Mouse (Mus musculus) subcutaneous adipose tissue, adult 2 months (tissue): ENCODE measurements around the gene Dcun1d2. TPM values are rescaled to one million over a fixed set of nuclear protein-coding genes. Genes with fewer than 3 reads are reported as not detected.

Source experiments
- polyA plus RNA-seq: library from polyadenylated mRNA; depleted of rRNA; stranded (reverse); fragments of >200 nt; gene quantifications from 2 replicates; pipeline ENCODE4 v1.2.3, GENCODE M21; 2012; ENCODE audit warnings: low replicate concordance; rRNA removed

The Dcun1d2 gene
- polyA plus RNA-seq, result 26.4 and 33.3 TPM in 2 replicates

DNA sequence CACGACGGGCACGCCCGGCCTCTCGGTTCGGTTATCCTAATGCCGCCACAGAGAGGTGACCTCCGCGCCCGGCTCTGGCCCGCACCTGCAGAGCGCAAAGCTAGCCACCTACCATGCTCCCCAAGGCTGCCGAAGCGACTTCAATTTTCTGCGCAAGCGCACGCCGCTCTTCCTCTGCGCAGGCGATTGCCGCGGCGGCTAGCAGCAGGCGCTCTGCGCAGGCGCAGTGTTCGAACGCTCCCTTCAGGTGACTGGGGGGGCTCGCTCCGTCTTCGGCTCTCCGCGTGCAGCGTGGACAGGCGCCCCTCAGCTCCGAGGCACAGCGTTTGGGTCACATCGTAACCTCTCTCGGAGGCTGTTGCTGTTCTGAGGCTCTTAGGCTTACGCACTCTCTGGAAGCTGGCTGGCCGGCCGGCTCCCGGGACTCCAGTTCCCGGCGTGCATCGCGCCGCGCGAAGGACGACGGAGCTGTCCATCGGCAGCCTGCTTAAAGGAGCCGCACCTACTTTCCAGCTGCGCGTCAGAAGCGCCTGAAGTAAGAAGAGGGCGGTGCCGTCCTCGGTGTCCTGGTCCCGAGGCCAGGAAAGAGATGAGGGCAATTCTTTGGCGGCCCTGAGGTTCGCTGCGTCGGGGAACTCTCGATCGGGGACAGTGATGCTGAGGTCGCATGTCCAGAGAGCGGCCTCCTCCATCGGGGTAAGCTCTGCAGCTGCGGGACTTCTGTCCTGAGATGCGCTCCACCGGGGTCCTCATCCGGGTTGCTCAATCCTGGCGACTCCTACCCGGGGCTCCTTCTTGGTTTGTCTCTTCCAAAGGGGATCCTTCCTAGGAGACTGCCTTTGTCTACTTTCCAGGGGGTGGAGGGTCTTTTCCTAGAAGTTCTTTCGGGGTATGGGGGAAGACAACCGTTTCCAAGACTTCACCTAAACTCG is at the start of gene Dcun1d2, which contains the start of gene Tmco3:
Gene Dcun1d2, minus strand, starts transcription at position 440 of the 932 bp plus-strand sequence.
Gene Tmco3, plus strand, starts transcription at position 499 of the 932 bp plus-strand sequence.

DNA sequence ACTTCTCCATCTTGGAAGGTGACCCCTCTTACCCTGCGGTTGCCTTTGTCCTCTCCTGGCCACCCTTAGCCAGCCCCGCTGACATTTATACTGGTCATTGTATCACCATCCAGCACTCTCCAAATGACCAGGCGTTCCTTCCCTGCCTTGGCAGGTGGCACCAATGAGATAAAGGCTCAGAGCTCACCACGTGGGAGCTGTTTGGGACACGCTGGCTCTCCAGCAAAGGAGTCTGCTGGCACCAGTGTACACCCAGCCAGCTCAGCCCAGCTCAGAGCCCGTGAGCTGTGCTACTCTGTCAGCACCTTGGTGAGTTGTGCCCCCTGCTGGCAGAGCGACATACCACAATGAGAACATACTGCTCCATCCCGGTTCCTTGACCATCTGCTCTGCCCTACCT is 33.9 kb downstream of the Dcun1d2 start, which contains the start of gene Adprhl1:
Gene Adprhl1, minus strand, starts transcription at position 144 of the 400 bp plus-strand sequence.

Other genes starting within 250 kb of the Dcun1d2 start
- gene Proz, start 227.2 kb downstream of the Dcun1d2 start, polyA plus RNA-seq, result 0.04 and 0.14 TPM in 2 replicates
- 23.3 and 28.9 TPM in 2 replicates for gene Pcid2, start 182.7 kb downstream of the Dcun1d2 start, polyA plus RNA-seq
- gene Cul4a, start 182.5 kb downstream of the Dcun1d2 start, polyA plus RNA-seq, result 48.4 and 62.7 TPM in 2 replicates
- gene Lamp1, start 129.0 kb downstream of the Dcun1d2 start, polyA plus RNA-seq, result 858 and 871 TPM in 2 replicates
- gene Grtp1, start 87.5 kb downstream of the Dcun1d2 start, polyA plus RNA-seq, result 15.5 and 25.4 TPM in 2 replicates
- 0.41 and 1.9 TPM in 2 replicates for gene Adprhl1, start 34.0 kb downstream of the Dcun1d2 start, polyA plus RNA-seq
- gene Tmco3, start 59 bp upstream of the Dcun1d2 start, polyA plus RNA-seq, result 41.9 and 43.8 TPM in 2 replicates
- gene Tfdp1, start 50.6 kb upstream of the Dcun1d2 start, polyA plus RNA-seq, result 42.8 and 94.6 TPM in 2 replicates
- 1.2 and 2.8 TPM in 2 replicates for gene Atp4b, start 108.7 kb upstream of the Dcun1d2 start, polyA plus RNA-seq
- 0.03 and 0.04 TPM in 2 replicates for gene Grk1, start 117.0 kb upstream of the Dcun1d2 start, polyA plus RNA-seq
- gene Tmem255b, start 147.1 kb upstream of the Dcun1d2 start, polyA plus RNA-seq, result 9.1 and 17.6 TPM in 2 replicates
- 185 and 434 TPM in 2 replicates for gene Gas6, start 206.4 kb upstream of the Dcun1d2 start, polyA plus RNA-seq